Mouse (Mus musculus) cerebellum, postnatal 14 days (tissue): ENCODE results near the gene Sertad4.

Source experiments
- DNase-seq, 2 experiments: peaks; one replicate each; pipeline ENCODE4 v3.0.0; 2021; ENCODE audit warnings: mixed read lengths in 2 of 2

Gene Sertad4

GRCm38 (mm10) chr1:192800338-192800737 is 55.2 kb downstream of the Sertad4 start:
- DNase-seq, result no peak

- DNase-seq, result no peak
Observed at GRCm38 (mm10) chr1:192799165-192799991, 56.2 kb downstream of the Sertad4 start.

- DNase-seq, result no peak
Observed at GRCm38 (mm10) chr1:192798212-192799164, 57.1 kb downstream of the Sertad4 start.

DNA sequence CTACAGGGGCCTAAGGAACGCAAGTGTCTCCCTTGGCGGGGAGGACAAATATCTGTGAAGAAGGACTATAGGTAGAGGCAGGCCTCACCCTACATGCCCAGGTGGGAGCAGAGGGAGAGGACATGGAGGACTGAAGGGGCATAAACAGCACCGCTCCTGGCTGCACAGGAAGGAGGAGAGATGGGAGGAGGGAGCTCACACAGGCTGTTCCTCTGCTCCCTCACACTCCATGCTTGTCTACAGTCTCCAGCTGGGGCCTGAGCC is 58.6 kb downstream of the Sertad4 start:
- no peak for DNase-seq

DNA sequence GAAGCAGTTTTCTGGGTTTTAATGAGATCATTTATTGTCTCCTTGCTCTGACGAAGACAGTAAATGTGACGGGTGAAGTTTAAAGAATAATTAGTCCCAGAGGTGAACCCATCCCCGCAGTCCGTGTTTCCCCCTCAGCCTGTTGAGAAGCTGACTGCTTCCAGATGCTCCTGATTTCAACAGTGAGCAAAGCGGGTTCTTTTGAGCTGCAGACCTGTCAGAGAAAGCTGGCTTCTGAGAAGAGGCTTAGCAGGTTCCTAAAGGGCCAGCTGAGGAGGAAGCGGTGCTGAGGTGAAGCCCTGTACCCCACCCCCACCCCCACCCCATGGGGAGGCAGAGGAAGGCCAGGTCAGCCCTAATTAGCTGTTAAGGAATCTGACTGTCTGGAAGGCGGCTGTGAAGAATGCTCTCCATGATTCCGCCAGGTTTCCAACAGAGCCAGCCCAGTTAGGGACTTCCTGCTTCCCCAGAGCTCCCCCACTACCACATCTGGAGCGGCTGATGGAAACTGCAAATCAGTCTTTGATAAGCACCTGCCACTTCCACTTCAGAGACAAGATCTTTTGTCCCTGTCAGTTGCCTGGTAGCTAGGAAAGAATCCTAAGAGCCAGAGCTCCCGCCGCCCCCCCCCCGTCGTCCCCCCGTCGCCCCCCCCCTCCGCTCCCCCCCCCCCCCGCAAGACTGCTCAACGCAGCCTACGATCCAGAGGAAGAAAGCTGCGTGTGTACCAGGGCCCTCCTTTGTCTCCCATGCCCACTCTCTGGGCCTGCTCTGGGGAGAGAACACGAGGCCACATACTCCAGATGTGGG is 59.1 kb downstream of the Sertad4 start:
- DNase-seq, result no peak

DNA sequence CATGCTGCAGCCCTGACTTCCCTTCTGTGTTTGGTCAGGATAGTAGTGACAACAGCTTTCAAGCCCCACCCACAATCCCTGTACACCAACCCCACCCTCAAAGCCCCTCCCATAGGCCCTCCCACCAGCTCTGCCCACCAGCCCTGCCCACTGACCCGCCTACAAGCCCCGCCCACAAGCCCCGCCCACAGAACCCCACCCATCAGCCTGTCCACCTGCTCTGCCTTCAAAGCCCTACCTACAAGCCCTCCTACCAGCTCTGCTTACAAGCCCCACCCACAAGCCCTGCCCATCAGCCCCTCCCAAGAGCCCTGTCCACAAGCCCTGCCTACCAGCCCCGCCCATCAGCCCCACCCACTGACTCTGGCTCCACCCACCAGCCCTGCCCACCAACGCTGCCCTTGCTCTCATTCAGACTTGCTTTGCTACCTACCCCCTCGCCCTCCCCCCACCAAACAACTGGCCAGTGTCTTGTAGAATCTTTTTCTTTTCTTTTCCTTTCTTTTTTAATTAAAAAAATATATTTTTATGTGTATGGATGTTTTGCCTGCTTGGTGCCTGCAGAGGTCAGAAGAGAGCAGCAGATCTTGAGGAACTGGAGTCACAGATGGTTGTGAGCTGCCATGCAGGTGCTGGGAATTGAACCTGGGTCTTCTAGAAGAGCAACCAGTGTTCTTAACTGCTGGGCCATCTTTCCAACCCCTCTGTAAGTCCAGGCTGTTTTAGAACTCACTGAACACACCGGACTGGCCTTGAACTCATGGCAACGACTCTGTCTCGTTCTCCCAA is 60.4 kb downstream of the Sertad4 start:
- no peak for DNase-seq
